Mouse (Mus musculus): Measurements from ENCODE around the gene Amn. TPM values are rescaled to one million over a fixed set of nuclear protein-coding genes. Genes with fewer than 3 reads are reported as not detected.

Gene Amn
- polyA plus RNA-seq, 1 experiment from 2014 or later, result 1.9 TPM

GRCm38 (mm10) chr12:111241916-111242315 lies 29.0 kb upstream of the Amn start:
- no peak overlapping the region for H3K4me2 ChIP-seq (replicated peaks)
- ATAC-seq, result no peak
- no peak overlapping the region for H3K27ac ChIP-seq
- H3K4me3 ChIP-seq (replicated peaks), result no peak overlapping the region
- H3K9ac ChIP-seq (replicated peaks), result no peak overlapping the region
- 93% methylated on average over 6 of the region's 6 CpGs for WGBS
- H3K4me1 ChIP-seq (replicated peaks), result no peaks in the 10 kb centered on the region
- H3K27me3 ChIP-seq, result no peaks in the 10 kb centered on the region
- no peaks in the 10 kb centered on the region for H3K9me3 ChIP-seq
- H3K36me3 ChIP-seq, result peaks cover 75% of the 10 kb centered on the region

GRCm38 (mm10) chr12:111242346-111242745 lies 28.5 kb upstream of the Amn start:
- ATAC-seq, result no peak
- H3K36me3 ChIP-seq, result peaks cover 78% of the 10 kb centered on the region
- WGBS, result 94% methylated on average over 5 of the region's 5 CpGs

GRCm38 (mm10) chr12:111243733-111244132 lies 27.2 kb upstream of the Amn start:
- Histone ChIP-seq H3K9ac (replicated peaks) (no peak overlapping the region), H3K27ac (no peak overlapping the region), H3K27me3 (no peaks in the 10 kb centered on the region), H3K4me3 (replicated peaks) (no peak overlapping the region), H3K36me3 (peaks cover 78% of the 10 kb centered on the region), H3K4me2 (replicated peaks) (no peak overlapping the region), H3K9me3 (no peaks in the 10 kb centered on the region), H3K4me1 (replicated peaks) (no peaks in the 10 kb centered on the region)
- WGBS, result 94% methylated on average over 12 of the region's 12 CpGs
- no peak for ATAC-seq

More at GRCm38 (mm10) chr12:111242346-111242745, 28.5 kb upstream of the Amn start:
- no peak overlapping the region for H3K4me2 ChIP-seq (replicated peaks)
- H3K9me3 ChIP-seq, result no peaks in the 10 kb centered on the region
- H3K27ac ChIP-seq, result no peak overlapping the region
- H3K4me3 ChIP-seq (replicated peaks), result no peak overlapping the region
- H3K9ac ChIP-seq (replicated peaks), result no peak overlapping the region
- H3K4me1 ChIP-seq (replicated peaks), result no peaks in the 10 kb centered on the region
- H3K27me3 ChIP-seq, result no peaks in the 10 kb centered on the region

- peaks cover 65% of the 10 kb centered on the region for H3K36me3 ChIP-seq
Observed at GRCm38 (mm10) chr12:111245070-111245469, 25.8 kb upstream of the Amn start.

GRCm38 (mm10) chr12:111246808-111247464 lies 24.0 kb upstream of the Amn start:
- no peaks in the 10 kb centered on the region for H3K4me1 ChIP-seq (replicated peaks)
- no peak overlapping the region for H3K4me2 ChIP-seq (replicated peaks)
- no peak overlapping the region for H3K4me3 ChIP-seq (replicated peaks)
- H3K27ac ChIP-seq, result no peak overlapping the region
- WGBS, result 90% methylated on average over 9 of the region's 9 CpGs
- H3K9me3 ChIP-seq, result no peaks in the 10 kb centered on the region
- no peak for ATAC-seq
- H3K36me3 ChIP-seq, result peaks cover 65% of the 10 kb centered on the region
- H3K9ac ChIP-seq (replicated peaks), result no peak overlapping the region
- H3K27me3 ChIP-seq, result no peaks in the 10 kb centered on the region

More at GRCm38 (mm10) chr12:111245070-111245469, 25.8 kb upstream of the Amn start:
- Histone ChIP-seq H3K4me3 (replicated peaks) (no peak overlapping the region), H3K9ac (replicated peaks) (no peak overlapping the region), H3K4me2 (replicated peaks) (no peak overlapping the region), H3K27ac (no peak overlapping the region), H3K27me3 (no peaks in the 10 kb centered on the region), H3K9me3 (no peaks in the 10 kb centered on the region), H3K4me1 (replicated peaks) (no peaks in the 10 kb centered on the region)
- ATAC-seq, result no peak
- 80% methylated on average over 6 of the region's 6 CpGs for WGBS

GRCm38 (mm10) chr12:111249095-111249494 lies 21.8 kb upstream of the Amn start:
- no peaks in the 10 kb centered on the region for H3K27me3 ChIP-seq
- no peak overlapping the region for H3K4me3 ChIP-seq (replicated peaks)
- H3K4me2 ChIP-seq (replicated peaks), result no peak overlapping the region
- H3K4me1 ChIP-seq (replicated peaks), result no peaks in the 10 kb centered on the region
- H3K27ac ChIP-seq, result no peak overlapping the region
- no peaks in the 10 kb centered on the region for H3K9me3 ChIP-seq
- WGBS, result 62% methylated on average over 3 of the region's 3 CpGs
- peaks cover 57% of the 10 kb centered on the region for H3K36me3 ChIP-seq
- no peak for ATAC-seq
- H3K9ac ChIP-seq (replicated peaks), result no peak overlapping the region

- Histone ChIP-seq H3K36me3 (peaks cover 50% of the 10 kb centered on the region), H3K27me3 (no peaks in the 10 kb centered on the region), H3K4me2 (replicated peaks) (no peak overlapping the region), H3K4me3 (replicated peaks) (no peak overlapping the region), H3K4me1 (replicated peaks) (no peaks in the 10 kb centered on the region), H3K9me3 (no peaks in the 10 kb centered on the region), H3K9ac (replicated peaks) (no peak overlapping the region), H3K27ac (no peak overlapping the region)
- no peak for ATAC-seq
- 79% methylated on average over 8 of the region's 8 CpGs for WGBS
Observed at GRCm38 (mm10) chr12:111250116-111250515, 20.8 kb upstream of the Amn start.

GRCm38 (mm10) chr12:111251227-111251626 lies 19.7 kb upstream of the Amn start:
- H3K9ac ChIP-seq (replicated peaks), result no peak overlapping the region
- no peak overlapping the region for H3K27ac ChIP-seq
- no peaks in the 10 kb centered on the region for H3K27me3 ChIP-seq
- H3K4me1 ChIP-seq (replicated peaks), result no peaks in the 10 kb centered on the region
- H3K4me2 ChIP-seq (replicated peaks), result no peak overlapping the region
- no peaks in the 10 kb centered on the region for H3K9me3 ChIP-seq
- no peak for ATAC-seq
- H3K4me3 ChIP-seq (replicated peaks), result no peak overlapping the region
- 72% methylated on average over 9 of the region's 9 CpGs for WGBS
- peaks cover 50% of the 10 kb centered on the region for H3K36me3 ChIP-seq

- H3K36me3 ChIP-seq, result peaks cover 60% of the 10 kb centered on the region
- H3K27me3 ChIP-seq, result no peaks in the 10 kb centered on the region
- WGBS, result 96% methylated on average over 16 of the region's 16 CpGs
- H3K4me2 ChIP-seq (replicated peaks), result no peak overlapping the region
- H3K9me3 ChIP-seq, result no peaks in the 10 kb centered on the region
- no peak overlapping the region for H3K27ac ChIP-seq
- no peak overlapping the region for H3K9ac ChIP-seq (replicated peaks)
- H3K4me3 ChIP-seq (replicated peaks), result no peak overlapping the region
- H3K4me1 ChIP-seq (replicated peaks), result peaks cover 5% of the 10 kb centered on the region
- no peak for ATAC-seq
Observed at GRCm38 (mm10) chr12:111263650-111264049, 7.2 kb upstream of the Amn start.

- peaks cover 47% of the 10 kb centered on the region for H3K36me3 ChIP-seq
- H3K27me3 ChIP-seq, result peaks cover 13% of the 10 kb centered on the region
- H3K4me2 ChIP-seq (replicated peaks), result no peak overlapping the region
- no peak overlapping the region for H3K9ac ChIP-seq (replicated peaks)
- ATAC-seq, result no peak
- no peak overlapping the region for H3K4me3 ChIP-seq (replicated peaks)
- no peaks in the 10 kb centered on the region for H3K9me3 ChIP-seq
- H3K27ac ChIP-seq, result no peak overlapping the region
- peaks cover 5% of the 10 kb centered on the region for H3K4me1 ChIP-seq (replicated peaks)
- WGBS, result 58% methylated on average over 5 of the region's 5 CpGs
Observed at GRCm38 (mm10) chr12:111265212-111265611, 5.7 kb upstream of the Amn start.

GRCm38 (mm10) chr12:111266592-111266991 lies 4.3 kb upstream of the Amn start:
- Histone ChIP-seq H3K27me3 (peaks cover 27% of the 10 kb centered on the region), H3K9ac (replicated peaks) (no peak overlapping the region), H3K4me2 (replicated peaks) (no peak overlapping the region), H3K36me3 (peaks cover 33% of the 10 kb centered on the region), H3K4me3 (replicated peaks) (no peak overlapping the region), H3K9me3 (no peaks in the 10 kb centered on the region), H3K4me1 (replicated peaks) (peaks cover 5% of the 10 kb centered on the region), H3K27ac (no peak overlapping the region)
- ATAC-seq, result no peak
- 71% methylated on average over 12 of the region's 12 CpGs for WGBS

GRCm38 (mm10) chr12:111267673-111268325 lies 3.1 kb upstream of the Amn start:
- peaks cover 5% of the 10 kb centered on the region for H3K4me1 ChIP-seq (replicated peaks)
- peaks cover 39% of the 10 kb centered on the region for H3K27me3 ChIP-seq
- no peaks in the 10 kb centered on the region for H3K9me3 ChIP-seq
- peaks cover 26% of the 10 kb centered on the region for H3K36me3 ChIP-seq
- H3K27ac ChIP-seq, result no peak overlapping the region
- H3K9ac ChIP-seq (replicated peaks), result no peak overlapping the region
- 73% methylated on average over 4 of the region's 4 CpGs for WGBS
- no peak for ATAC-seq
- no peak overlapping the region for H3K4me2 ChIP-seq (replicated peaks)
- H3K4me3 ChIP-seq (replicated peaks), result no peak overlapping the region
